Mouse (Mus musculus): ENCODE measurements around the gene Cntnap1. TPM values are rescaled to one million over a fixed set of nuclear protein-coding genes. Genes with fewer than 3 reads are reported as not detected.

Cntnap1 gene
- polyA plus RNA-seq, 2 experiments, result 0.56 to 1.5 TPM

- H3K27ac ChIP-seq (replicated peaks; ENCODE audit: low read depth, low read length), result no peak overlapping the region
- no peaks in the 10 kb centered on the region for H3K4me1 ChIP-seq (ENCODE audit: control insufficient read depth, insufficient read depth, low read length)
- no peaks in the 10 kb centered on the region for H3K27me3 ChIP-seq (ENCODE audit: control insufficient read depth, insufficient read depth, low read length)
- TF ChIP-seq POLR2A (IDR thresholded peaks at IDR 0.05; ENCODE audit: borderline replicate concordance, extremely low read depth, insufficient read depth, insufficient read length), result no peak
- no peak overlapping the region for H3K4me2 ChIP-seq (replicated peaks; ENCODE audit: low read depth, low read length, severe bottlenecking)
- ATAC-seq (ENCODE audit: low FRiP score, low read depth) (no peak), DNase-seq (ENCODE audit: low spot score) (no peak)
- 85% methylated on average over 11 of the region's 11 CpGs for WGBS
- H3K4me3 ChIP-seq (replicated peaks; ENCODE audit: low read length), result no peak overlapping the region
- H3K36me3 ChIP-seq (ENCODE audit: control insufficient read depth, insufficient read depth, low read length), result peaks cover 20% of the 10 kb centered on the region
- no peak overlapping the region for H3K9ac ChIP-seq (ENCODE audit: low read depth, low read length, severe bottlenecking)
- H3K9me3 ChIP-seq (ENCODE audit: control insufficient read depth, low read length), result no peaks in the 10 kb centered on the region
Measured at GRCm38 (mm10) chr11:101128996-101129577, 41.2 kb upstream of the Cntnap1 start.

GRCm38 (mm10) chr11:101130056-101130756, 40.1 kb upstream of the Cntnap1 start:
- Histone ChIP-seq H3K4me3 (replicated peaks; ENCODE audit: low read length) (no peak overlapping the region), H3K36me3 (ENCODE audit: control insufficient read depth, insufficient read depth, low read length) (peaks cover 17% of the 10 kb centered on the region), H3K27me3 (ENCODE audit: control insufficient read depth, insufficient read depth, low read length) (no peaks in the 10 kb centered on the region), H3K4me2 (replicated peaks; ENCODE audit: low read depth, low read length, severe bottlenecking) (no peak overlapping the region), H3K27ac (replicated peaks; ENCODE audit: low read depth, low read length) (no peak overlapping the region), H3K9me3 (ENCODE audit: control insufficient read depth, low read length) (no peaks in the 10 kb centered on the region), H3K4me1 (ENCODE audit: control insufficient read depth, insufficient read depth, low read length) (no peaks in the 10 kb centered on the region), H3K9ac (ENCODE audit: low read depth, low read length, severe bottlenecking) (no peak overlapping the region)
- no peak for DNase-seq (ENCODE audit: low spot score)
- peak; percentile 9; the same call in 1 of the 2 replicates for ATAC-seq (ENCODE audit: low FRiP score, low read depth)
- WGBS, result 42% methylated on average over 18 of the region's 18 CpGs
- no peak for TF ChIP-seq POLR2A (IDR thresholded peaks at IDR 0.05; ENCODE audit: borderline replicate concordance, extremely low read depth, insufficient read depth, insufficient read length)

- DNase-seq (ENCODE audit: low spot score), result no peak
Measured at GRCm38 (mm10) chr11:101131187-101131586, 39.1 kb upstream of the Cntnap1 start.

DNA sequence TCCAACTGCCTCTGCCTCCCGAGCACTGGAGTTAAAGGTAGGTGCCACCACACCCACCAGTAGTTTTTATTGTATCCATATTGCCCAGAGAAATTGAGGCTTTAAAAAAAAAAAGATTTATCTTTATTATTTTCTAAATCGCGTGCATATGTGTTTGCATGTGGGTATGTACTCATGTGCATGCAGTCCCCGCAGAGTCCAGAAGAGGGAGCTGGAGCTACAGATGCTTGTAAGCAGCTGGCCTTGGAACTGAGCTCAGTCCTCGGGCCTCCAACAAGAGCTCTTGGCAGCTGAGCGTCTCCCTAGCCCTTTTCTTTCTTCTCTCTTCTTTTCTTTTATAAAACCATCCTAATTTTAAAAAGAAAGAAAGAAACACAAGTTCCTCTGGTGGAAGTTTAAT, 38.6 kb upstream of the Cntnap1 start:
- Histone ChIP-seq H3K27me3 (ENCODE audit: control insufficient read depth, insufficient read depth, low read length) (no peaks in the 10 kb centered on the region), H3K4me1 (ENCODE audit: control insufficient read depth, insufficient read depth, low read length) (no peaks in the 10 kb centered on the region), H3K4me3 (replicated peaks; ENCODE audit: low read length) (no peak overlapping the region), H3K27ac (replicated peaks; ENCODE audit: low read depth, low read length) (no peak overlapping the region), H3K4me2 (replicated peaks; ENCODE audit: low read depth, low read length, severe bottlenecking) (no peak overlapping the region), H3K36me3 (ENCODE audit: control insufficient read depth, insufficient read depth, low read length) (peaks cover 2% of the 10 kb centered on the region; the same call in 1 of the 2 replicates), H3K9ac (ENCODE audit: low read depth, low read length, severe bottlenecking) (no peak overlapping the region), H3K9me3 (ENCODE audit: control insufficient read depth, low read length) (no peaks in the 10 kb centered on the region)
- ATAC-seq (ENCODE audit: low FRiP score, low read depth) (no peak), DNase-seq (ENCODE audit: low spot score) (no peak)
- WGBS, result 87% methylated on average over 6 of the region's 6 CpGs
- no peak for TF ChIP-seq POLR2A (IDR thresholded peaks at IDR 0.05; ENCODE audit: borderline replicate concordance, extremely low read depth, insufficient read depth, insufficient read length)

More at GRCm38 (mm10) chr11:101131187-101131586, 39.1 kb upstream of the Cntnap1 start:
- Histone ChIP-seq H3K36me3 (ENCODE audit: control insufficient read depth, insufficient read depth, low read length) (peaks cover 7% of the 10 kb centered on the region), H3K9me3 (ENCODE audit: control insufficient read depth, low read length) (no peaks in the 10 kb centered on the region), H3K9ac (ENCODE audit: low read depth, low read length, severe bottlenecking) (no peak overlapping the region), H3K27me3 (ENCODE audit: control insufficient read depth, insufficient read depth, low read length) (no peaks in the 10 kb centered on the region), H3K4me1 (ENCODE audit: control insufficient read depth, insufficient read depth, low read length) (no peaks in the 10 kb centered on the region), H3K4me3 (replicated peaks; ENCODE audit: low read length) (no peak overlapping the region), H3K27ac (replicated peaks; ENCODE audit: low read depth, low read length) (no peak overlapping the region), H3K4me2 (replicated peaks; ENCODE audit: low read depth, low read length, severe bottlenecking) (no peak overlapping the region)
- TF ChIP-seq POLR2A (IDR thresholded peaks at IDR 0.05; ENCODE audit: borderline replicate concordance, extremely low read depth, insufficient read depth, insufficient read length), result no peak
- 94% methylated on average over 2 of the region's 2 CpGs for WGBS
- ATAC-seq (ENCODE audit: low FRiP score, low read depth), result no peak

DNA sequence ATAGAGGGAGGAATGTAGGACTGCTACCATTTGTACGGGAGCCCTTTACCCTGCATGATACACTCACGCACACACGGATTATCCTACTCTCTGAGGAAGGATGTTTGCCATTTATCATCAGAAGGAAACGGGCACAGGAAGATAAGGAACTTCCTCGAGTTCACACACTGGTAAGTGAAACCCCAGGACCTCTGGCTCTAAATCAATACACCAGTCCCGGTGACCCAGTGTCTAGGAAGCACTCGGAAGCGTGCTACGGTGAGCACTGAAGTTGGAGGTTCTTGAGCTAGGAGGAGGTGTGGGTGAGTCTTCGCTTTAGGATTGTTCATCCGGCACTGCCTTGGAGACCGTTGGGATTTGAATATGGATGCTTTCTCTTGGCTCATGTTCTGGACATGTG, 37.3 kb upstream of the Cntnap1 start:
- WGBS, result 69% methylated on average over 12 of the region's 12 CpGs
- DNase-seq (ENCODE audit: low spot score), result no peak

More for the DNA sequence above, 37.3 kb upstream of the Cntnap1 start:
- H3K4me2 ChIP-seq (replicated peaks; ENCODE audit: low read depth, low read length, severe bottlenecking), result no peak overlapping the region
- TF ChIP-seq POLR2A (IDR thresholded peaks at IDR 0.05; ENCODE audit: borderline replicate concordance, extremely low read depth, insufficient read depth, insufficient read length), result no peak
- no peaks in the 10 kb centered on the region for H3K36me3 ChIP-seq (ENCODE audit: control insufficient read depth, insufficient read depth, low read length)
- H3K27ac ChIP-seq (replicated peaks; ENCODE audit: low read depth, low read length), result no peak overlapping the region
- no peaks in the 10 kb centered on the region for H3K4me1 ChIP-seq (ENCODE audit: control insufficient read depth, insufficient read depth, low read length)
- H3K9me3 ChIP-seq (ENCODE audit: control insufficient read depth, low read length), result no peaks in the 10 kb centered on the region
- ATAC-seq (ENCODE audit: low FRiP score, low read depth), result no peak
- no peak overlapping the region for H3K9ac ChIP-seq (ENCODE audit: low read depth, low read length, severe bottlenecking)
- H3K27me3 ChIP-seq (ENCODE audit: control insufficient read depth, insufficient read depth, low read length), result no peaks in the 10 kb centered on the region
- no peak overlapping the region for H3K4me3 ChIP-seq (replicated peaks; ENCODE audit: low read length)

Measured in limb, embryonic 14.5 days (tissue).